Mouse (Mus musculus) layer of hippocampus, postnatal 25 days (tissue): Measurements from ENCODE around the gene Serinc3. TPM values are rescaled to one million over a fixed set of nuclear protein-coding genes. Genes with fewer than 3 reads are reported as not detected.

Experiments
- total RNA-seq, 2 experiments: library from RNA; stranded (reverse); gene quantifications; 2 replicates each; pipeline ENCODE4 v1.2.3; 2021

Serinc3 gene
- total RNA-seq, 2 experiments from 2014 or later = 191 to 207 TPM

Other genes with a start within 250 kb of the Serinc3 start
- gene Jph2, start 247.1 kb downstream of the Serinc3 start, total RNA-seq = under 1 TPM; 0.37 to 0.70 TPM
- gene Oser1, start 220.4 kb downstream of the Serinc3 start, total RNA-seq = 10 to 100 TPM; 20.4 to 21.5 TPM
- gene Gdap1l1, start 206.7 kb downstream of the Serinc3 start, total RNA-seq = 10 to 100 TPM; 64.5 to 74.6 TPM
- gene Fitm2, start 172.5 kb downstream of the Serinc3 start, total RNA-seq = 10 to 100 TPM; 17.6 to 20.8 TPM
- gene R3hdml, start 152.8 kb downstream of the Serinc3 start, total RNA-seq = not detected
- gene Hnf4a, start 138.3 kb downstream of the Serinc3 start, total RNA-seq = not detected
- gene Ttpal, start 42.8 kb downstream of the Serinc3 start, total RNA-seq = 10 to 100 TPM; 47.9 to 61.3 TPM
- gene Pkig, start 13.3 kb upstream of the Serinc3 start, total RNA-seq = 10 to 100 TPM; 86.5 to 94.6 TPM
- 1 to 10 TPM; 1.2 to 1.5 TPM for gene Ada, start 105.1 kb upstream of the Serinc3 start, total RNA-seq
- gene Ccn5, start 175.7 kb upstream of the Serinc3 start, total RNA-seq = not detected
- gene Kcnk15, start 208.5 kb upstream of the Serinc3 start, total RNA-seq = not detected